Mouse (Mus musculus): ENCODE results near the gene Zfp740.

DNA sequence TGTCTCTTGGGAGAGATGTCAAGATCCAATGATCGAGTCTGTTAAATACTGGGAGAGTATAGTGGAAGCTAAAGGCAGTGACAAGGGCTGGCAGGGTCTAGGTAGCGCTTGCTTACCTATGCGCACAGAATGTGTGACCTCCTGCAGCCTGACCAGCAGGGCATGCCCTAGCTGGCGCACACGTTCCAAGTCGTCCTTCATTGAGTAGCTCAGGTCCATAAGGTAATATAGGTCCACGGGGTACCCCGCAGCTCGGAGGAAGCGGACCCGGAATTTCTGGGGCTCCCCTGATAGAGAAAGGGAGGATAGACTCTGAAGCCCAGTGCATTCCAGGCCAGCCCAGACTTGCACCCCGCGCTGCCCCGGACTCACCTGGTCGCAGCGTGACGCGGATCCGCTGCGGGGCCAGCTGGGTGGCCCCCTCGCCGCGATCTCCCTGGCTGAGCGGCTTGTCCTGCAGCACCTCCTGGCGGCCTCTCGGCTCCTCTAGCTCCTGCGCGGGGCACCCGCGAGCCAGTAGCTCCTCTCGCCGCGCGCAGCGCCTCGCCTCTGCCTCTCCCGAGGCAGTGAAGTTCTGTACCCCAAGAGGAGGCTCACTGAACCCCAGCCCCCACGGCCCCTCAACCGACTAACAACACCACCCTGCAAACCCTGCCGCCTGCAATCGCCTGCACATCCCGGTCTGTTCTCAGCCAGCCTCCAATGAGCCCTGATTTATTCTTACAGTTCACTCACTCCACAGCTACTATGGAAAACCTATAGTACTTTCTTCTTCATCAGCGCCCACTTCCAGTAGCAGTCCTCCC lies 21.3 kb downstream of the Zfp740 start:
- TF ChIP-seq CTCF (conservative IDR thresholded peaks at IDR 0.05; ENCODE audit: low read length) (no peak), POU5F1 (IDR thresholded peaks at IDR 0.05; ENCODE audit: borderline replicate concordance, low read length) (no peak)

Measured in E14TG2a.4 (cell line).